Mouse (Mus musculus): ENCODE results near the gene Pknox2. TPM values are rescaled to one million over a fixed set of nuclear protein-coding genes. Genes with fewer than 3 reads are reported as not detected.

The Pknox2 gene
- 6.1 TPM in 2 replicates for polyA plus RNA-seq (2015; fragmentation: Nextera tagmentation; extraction: Ambion mirVana)

GRCm38 (mm10) chr9:37147359-37147685 is at the start of gene Pknox2:
TSS of gene Pknox2 (minus strand) at chr9:37147407.

Other genes starting within 250 kb of the Pknox2 start
- 6.9 and 7.4 TPM in 2 replicates for gene Tmem218, start 60.8 kb upstream of the Pknox2 start, polyA plus RNA-seq (2015; fragmentation: Nextera tagmentation; extraction: Ambion mirVana)
- 1.8 and 2.6 TPM in 2 replicates for gene Slc37a2, start 108.3 kb upstream of the Pknox2 start, polyA plus RNA-seq (2015; fragmentation: Nextera tagmentation; extraction: Ambion mirVana)
- 2.4 and 2.5 TPM in 2 replicates for gene Ccdc15, start 201.0 kb upstream of the Pknox2 start, polyA plus RNA-seq (2015; fragmentation: Nextera tagmentation; extraction: Ambion mirVana)
- 0.04 and 0.06 TPM in 2 replicates for gene Hepacam, start 219.9 kb upstream of the Pknox2 start, polyA plus RNA-seq (2015; fragmentation: Nextera tagmentation; extraction: Ambion mirVana)